Mouse (Mus musculus): ENCODE data around the gene Glrp1. TPM values are rescaled to one million over a fixed set of nuclear protein-coding genes. Genes with fewer than 3 reads are reported as not detected.

Glrp1 gene
- polyA plus RNA-seq, 1 experiment from 2014 or later: 0.11 TPM

DNA sequence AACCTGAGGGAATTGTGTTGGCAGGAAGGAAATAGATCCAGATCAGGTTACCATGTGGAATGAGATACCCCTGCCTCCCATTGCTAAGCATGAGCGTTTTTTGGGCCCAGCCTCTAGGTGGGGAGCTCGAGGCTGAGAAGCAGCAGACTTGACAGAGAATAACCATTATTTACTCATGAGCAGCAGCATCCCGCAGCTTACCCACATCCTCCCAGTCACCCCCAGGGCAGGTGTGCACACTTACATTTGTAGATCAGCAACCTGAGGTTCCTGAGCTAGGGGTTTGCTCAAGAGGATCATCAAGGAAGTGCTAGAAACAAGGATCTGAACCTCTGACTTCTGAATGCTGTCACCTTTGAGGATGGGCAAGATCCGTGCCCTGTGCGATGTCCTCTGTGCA lies 3.5 kb downstream of the Glrp1 start:
- Histone ChIP-seq H3K27me3 (ENCODE audit: control insufficient read depth, insufficient read depth, low read length) (no peaks in the 10 kb centered on the region), H3K4me3 (ENCODE audit: low read length) (no peak overlapping the region), H3K9ac (ENCODE audit: low read depth, low read length) (no peak overlapping the region), H3K4me2 (replicated peaks; ENCODE audit: low read depth, low read length) (no peak overlapping the region), H3K36me3 (ENCODE audit: control insufficient read depth, insufficient read depth, low read length) (no peaks in the 10 kb centered on the region), H3K4me1 (ENCODE audit: control insufficient read depth, insufficient read depth, low read length) (peaks cover 6% of the 10 kb centered on the region; the same call in 1 of the 2 replicates), H3K9me3 (ENCODE audit: control insufficient read depth, low read length) (no peaks in the 10 kb centered on the region), H3K27ac (ENCODE audit: low read depth, low read length) (no peak overlapping the region)
- WGBS: 57% methylated on average over 5 of the region's 5 CpGs
- no peak for ATAC-seq (ENCODE audit: low FRiP score, low TSS enrichment)

- Histone ChIP-seq H3K27ac (ENCODE audit: low read depth, low read length) (no peak overlapping the region; the same call in 1 of the 2 replicates), H3K9me3 (ENCODE audit: control insufficient read depth, low read length) (no peaks in the 10 kb centered on the region), H3K4me1 (ENCODE audit: control insufficient read depth, insufficient read depth, low read length) (peaks cover 6% of the 10 kb centered on the region; the same call in 1 of the 2 replicates), H3K4me2 (replicated peaks; ENCODE audit: low read depth, low read length) (no peak overlapping the region), H3K27me3 (ENCODE audit: control insufficient read depth, insufficient read depth, low read length) (no peaks in the 10 kb centered on the region), H3K36me3 (ENCODE audit: control insufficient read depth, insufficient read depth, low read length) (no peaks in the 10 kb centered on the region), H3K4me3 (ENCODE audit: low read length) (no peak overlapping the region), H3K9ac (ENCODE audit: low read depth, low read length) (no peak overlapping the region)
- WGBS: 67% methylated on average over 6 of the region's 6 CpGs
- no peak for ATAC-seq (ENCODE audit: low FRiP score, low TSS enrichment)
Measured at GRCm38 (mm10) chr1:88505697-88506096, 4.2 kb downstream of the Glrp1 start.

GRCm38 (mm10) chr1:88504531-88504945 lies 5.3 kb downstream of the Glrp1 start:
- Histone ChIP-seq H3K27me3 (ENCODE audit: control insufficient read depth, insufficient read depth, low read length) (no peaks in the 10 kb centered on the region), H3K36me3 (ENCODE audit: control insufficient read depth, insufficient read depth, low read length) (no peaks in the 10 kb centered on the region), H3K4me3 (ENCODE audit: low read length) (no peak overlapping the region), H3K9me3 (ENCODE audit: control insufficient read depth, low read length) (no peaks in the 10 kb centered on the region), H3K27ac (ENCODE audit: low read depth, low read length) (no peak overlapping the region), H3K4me1 (ENCODE audit: control insufficient read depth, insufficient read depth, low read length) (peaks cover 6% of the 10 kb centered on the region; the same call in 1 of the 2 replicates), H3K9ac (ENCODE audit: low read depth, low read length) (no peak overlapping the region), H3K4me2 (replicated peaks; ENCODE audit: low read depth, low read length) (no peak overlapping the region)
- ATAC-seq (ENCODE audit: low FRiP score, low TSS enrichment): no peak
- WGBS: 20% methylated on average over 7 of the region's 7 CpGs

DNA sequence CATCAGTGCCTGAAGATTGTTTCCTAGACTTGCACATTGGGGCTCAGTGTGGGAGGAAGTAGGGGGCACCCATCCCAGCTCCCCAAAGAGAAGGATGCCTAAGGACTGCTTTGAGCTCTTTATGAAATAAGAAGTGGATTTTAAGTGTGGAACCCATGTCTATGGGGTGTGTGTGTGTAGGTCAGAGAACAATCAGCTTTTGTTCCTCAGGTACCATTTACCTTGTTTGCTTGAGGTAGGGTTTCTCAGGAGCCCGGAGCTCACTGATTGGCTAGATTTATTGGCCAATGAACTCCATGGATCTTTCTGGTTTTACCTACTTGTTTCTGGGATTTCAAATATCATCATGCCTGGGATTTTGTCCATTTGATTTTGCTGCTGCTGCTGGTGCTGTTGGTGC lies 7.0 kb downstream of the Glrp1 start:
- Histone ChIP-seq H3K9me3 (ENCODE audit: control insufficient read depth, low read length) (no peaks in the 10 kb centered on the region), H3K27me3 (ENCODE audit: control insufficient read depth, insufficient read depth, low read length) (no peaks in the 10 kb centered on the region), H3K4me1 (ENCODE audit: control insufficient read depth, insufficient read depth, low read length) (peaks cover 6% of the 10 kb centered on the region; the same call in 1 of the 2 replicates), H3K9ac (ENCODE audit: low read depth, low read length) (no peak overlapping the region), H3K36me3 (ENCODE audit: control insufficient read depth, insufficient read depth, low read length) (no peaks in the 10 kb centered on the region), H3K4me3 (ENCODE audit: low read length) (no peak overlapping the region), H3K4me2 (replicated peaks; ENCODE audit: low read depth, low read length) (no peak overlapping the region), H3K27ac (ENCODE audit: low read depth, low read length) (no peak overlapping the region)
- 91% methylated on average over 1 of the region's 1 CpGs for WGBS
- ATAC-seq (ENCODE audit: low FRiP score, low TSS enrichment): no peak

DNA sequence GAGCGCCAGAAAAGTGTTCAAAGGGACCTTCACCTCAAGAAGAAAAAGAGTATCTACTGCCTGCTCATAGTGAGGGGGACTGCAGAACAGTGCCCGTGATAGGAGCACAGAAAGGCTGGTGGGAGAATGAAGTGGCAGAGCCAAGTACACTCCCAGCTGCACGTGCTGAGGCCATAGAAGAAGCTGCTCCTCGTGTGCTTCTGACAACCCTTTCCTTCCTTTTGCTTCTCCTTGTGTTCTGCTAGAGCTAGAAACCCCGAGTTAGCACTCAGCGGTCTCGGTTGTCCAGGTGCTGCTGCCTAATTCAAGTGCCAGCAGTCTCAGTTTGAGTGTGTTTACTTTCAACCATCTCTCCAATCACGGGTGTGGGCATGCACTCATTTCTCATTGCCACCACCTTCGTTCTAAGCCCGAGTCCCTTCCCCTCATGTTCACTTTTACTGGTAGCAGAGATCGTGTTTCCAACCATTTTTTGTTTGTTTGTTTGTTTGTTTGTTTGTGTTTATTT lies 10.6 kb downstream of the Glrp1 start:
- Histone ChIP-seq H3K27me3 (ENCODE audit: control insufficient read depth, insufficient read depth, low read length) (no peaks in the 10 kb centered on the region), H3K27ac (ENCODE audit: low read depth, low read length) (no peak overlapping the region), H3K9me3 (ENCODE audit: control insufficient read depth, low read length) (no peaks in the 10 kb centered on the region), H3K9ac (ENCODE audit: low read depth, low read length) (no peak overlapping the region), H3K36me3 (ENCODE audit: control insufficient read depth, insufficient read depth, low read length) (no peaks in the 10 kb centered on the region), H3K4me3 (ENCODE audit: low read length) (no peak overlapping the region), H3K4me1 (ENCODE audit: control insufficient read depth, insufficient read depth, low read length) (no peaks in the 10 kb centered on the region), H3K4me2 (replicated peaks; ENCODE audit: low read depth, low read length) (no peak overlapping the region)
- 83% methylated on average over 11 of the region's 11 CpGs for WGBS
- no peak for ATAC-seq (ENCODE audit: low FRiP score, low TSS enrichment)

- Histone ChIP-seq H3K27me3 (ENCODE audit: control insufficient read depth, insufficient read depth, low read length) (no peaks in the 10 kb centered on the region), H3K27ac (ENCODE audit: low read depth, low read length) (no peak overlapping the region), H3K9ac (ENCODE audit: low read depth, low read length) (no peak overlapping the region), H3K4me1 (ENCODE audit: control insufficient read depth, insufficient read depth, low read length) (no peaks in the 10 kb centered on the region), H3K4me3 (ENCODE audit: low read length) (no peak overlapping the region), H3K9me3 (ENCODE audit: control insufficient read depth, low read length) (no peaks in the 10 kb centered on the region), H3K36me3 (ENCODE audit: control insufficient read depth, insufficient read depth, low read length) (no peaks in the 10 kb centered on the region), H3K4me2 (replicated peaks; ENCODE audit: low read depth, low read length) (no peak overlapping the region)
- no peak for ATAC-seq (ENCODE audit: low FRiP score, low TSS enrichment)
- WGBS: 70% methylated on average over 3 of the region's 3 CpGs
Measured at GRCm38 (mm10) chr1:88497407-88497806, 12.5 kb downstream of the Glrp1 start.

- H3K27me3 ChIP-seq (ENCODE audit: control insufficient read depth, insufficient read depth, low read length): no peaks in the 10 kb centered on the region
- no peak for ATAC-seq (ENCODE audit: low FRiP score, low TSS enrichment)
- H3K4me2 ChIP-seq (replicated peaks; ENCODE audit: low read depth, low read length): no peak overlapping the region
- no peak overlapping the region for H3K27ac ChIP-seq (ENCODE audit: low read depth, low read length)
- H3K4me3 ChIP-seq (ENCODE audit: low read length): no peak overlapping the region
- H3K36me3 ChIP-seq (ENCODE audit: control insufficient read depth, insufficient read depth, low read length): no peaks in the 10 kb centered on the region
- H3K9ac ChIP-seq (ENCODE audit: low read depth, low read length): no peak overlapping the region
- no peaks in the 10 kb centered on the region for H3K9me3 ChIP-seq (ENCODE audit: control insufficient read depth, low read length)
- H3K4me1 ChIP-seq (ENCODE audit: control insufficient read depth, insufficient read depth, low read length): no peaks in the 10 kb centered on the region
- 76% methylated on average over 3 of the region's 3 CpGs for WGBS
Measured at GRCm38 (mm10) chr1:88492415-88492814, 17.5 kb downstream of the Glrp1 start.

DNA sequence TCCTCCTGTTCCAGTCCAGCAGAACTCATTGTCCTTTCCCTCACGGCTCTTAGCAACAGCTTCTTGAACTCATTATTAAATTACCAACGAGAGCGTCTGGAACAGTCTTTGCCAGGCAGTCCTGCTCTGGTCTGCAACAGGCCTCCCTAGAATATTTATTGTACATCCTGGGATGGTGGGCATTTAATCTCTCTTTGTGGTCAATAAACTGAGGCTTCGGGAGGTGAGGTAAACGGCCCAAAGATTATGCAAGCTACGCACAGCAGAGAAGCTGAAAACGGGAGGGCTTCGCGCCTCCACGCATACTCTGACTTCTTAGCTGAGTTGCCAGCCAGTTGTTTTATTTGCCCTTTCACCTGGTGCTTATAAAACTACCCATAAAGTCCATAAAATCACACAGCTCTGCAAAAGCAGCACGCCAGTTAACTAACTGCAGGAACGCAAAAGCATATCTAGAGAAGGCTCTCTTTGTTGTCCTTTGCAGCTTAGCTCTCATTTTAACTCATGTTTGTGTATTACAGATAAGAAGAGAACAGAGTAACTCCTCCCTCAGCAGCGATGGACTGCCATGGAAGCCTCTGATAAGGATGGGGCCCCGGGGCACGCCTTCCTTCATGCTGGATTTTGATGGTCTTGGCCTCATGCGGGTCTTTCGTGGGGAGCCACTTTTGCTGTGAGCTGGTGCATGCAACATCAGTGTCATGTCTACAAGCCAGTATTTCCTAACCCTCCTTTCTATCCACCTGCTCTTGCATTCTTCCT lies 18.1 kb downstream of the Glrp1 start:
- H3K9me3 ChIP-seq (ENCODE audit: control insufficient read depth, low read length): no peaks in the 10 kb centered on the region
- H3K9ac ChIP-seq (ENCODE audit: low read depth, low read length): no peak overlapping the region
- H3K27ac ChIP-seq (ENCODE audit: low read depth, low read length): no peak overlapping the region
- no peaks in the 10 kb centered on the region for H3K4me1 ChIP-seq (ENCODE audit: control insufficient read depth, insufficient read depth, low read length)
- 54% methylated on average over 17 of the region's 17 CpGs for WGBS
- H3K4me3 ChIP-seq (ENCODE audit: low read length): no peak overlapping the region
- H3K36me3 ChIP-seq (ENCODE audit: control insufficient read depth, insufficient read depth, low read length): no peaks in the 10 kb centered on the region
- H3K4me2 ChIP-seq (replicated peaks; ENCODE audit: low read depth, low read length): no peak overlapping the region
- ATAC-seq (ENCODE audit: low FRiP score, low TSS enrichment): no peak
- no peaks in the 10 kb centered on the region for H3K27me3 ChIP-seq (ENCODE audit: control insufficient read depth, insufficient read depth, low read length)

DNA sequence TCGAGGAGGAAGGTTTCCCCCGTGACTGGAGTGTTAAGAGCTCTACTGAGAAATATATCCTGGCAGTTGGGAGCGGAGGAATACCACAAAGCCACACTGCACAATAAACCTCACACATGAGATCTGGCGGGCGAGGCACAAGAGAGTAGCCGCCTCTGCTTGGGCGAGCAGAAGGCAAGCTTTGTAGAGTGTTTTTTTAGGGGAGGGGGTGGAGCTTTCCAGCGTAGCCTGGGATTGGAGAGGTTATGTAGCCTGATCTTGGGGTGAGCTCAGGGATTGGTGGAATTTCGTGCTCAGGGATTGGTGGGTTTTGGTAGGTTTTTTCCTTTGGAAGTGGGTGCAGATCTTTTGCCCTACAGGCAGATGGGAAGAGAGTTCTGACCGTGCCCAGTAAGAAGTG lies 19.7 kb downstream of the Glrp1 start:
- Histone ChIP-seq H3K9me3 (ENCODE audit: control insufficient read depth, low read length) (no peaks in the 10 kb centered on the region), H3K4me1 (ENCODE audit: control insufficient read depth, insufficient read depth, low read length) (no peaks in the 10 kb centered on the region), H3K9ac (ENCODE audit: low read depth, low read length) (no peak overlapping the region), H3K27me3 (ENCODE audit: control insufficient read depth, insufficient read depth, low read length) (no peaks in the 10 kb centered on the region), H3K27ac (ENCODE audit: low read depth, low read length) (no peak overlapping the region), H3K36me3 (ENCODE audit: control insufficient read depth, insufficient read depth, low read length) (no peaks in the 10 kb centered on the region), H3K4me3 (ENCODE audit: low read length) (no peak overlapping the region), H3K4me2 (replicated peaks; ENCODE audit: low read depth, low read length) (no peak overlapping the region)
- ATAC-seq (ENCODE audit: low FRiP score, low TSS enrichment): no peak
- 86% methylated on average over 10 of the region's 10 CpGs for WGBS

Data from kidney, embryonic 14.5 days (tissue).